Mouse (Mus musculus) layer of hippocampus, postnatal 10 days (tissue): Measurements from ENCODE around the gene Fam227b. TPM values are rescaled to one million over a fixed set of nuclear protein-coding genes. Genes with fewer than 3 reads are reported as not detected.

Source experiments
- DNase-seq, 2 experiments: peaks; one replicate each; pipeline ENCODE4 v3.0.0; 2021; ENCODE audit warnings: low spot score in 2 of 2
- total RNA-seq, 2 experiments: library from RNA; stranded (reverse); gene quantifications; 2 replicates each; pipeline ENCODE4 v1.2.3; 2021

Gene Fam227b
- total RNA-seq, 2 experiments from 2014 or later: 0.20 to 0.30 TPM

GRCm38 (mm10) chr2:126061037-126061773 lies 90.6 kb downstream of the Fam227b start:
- no peak for DNase-seq

GRCm38 (mm10) chr2:126060595-126060994 lies 91.2 kb downstream of the Fam227b start:
- DNase-seq: no peak

- no peak for DNase-seq
Measured at GRCm38 (mm10) chr2:126053657-126054056, 98.1 kb downstream of the Fam227b start.

GRCm38 (mm10) chr2:126052749-126053557 lies 98.9 kb downstream of the Fam227b start:
- no peak for DNase-seq

GRCm38 (mm10) chr2:126045621-126046020 lies 106.2 kb downstream of the Fam227b start:
- DNase-seq: no peak

- no peak for DNase-seq
Measured at GRCm38 (mm10) chr2:126042674-126043073, 109.1 kb downstream of the Fam227b start.

GRCm38 (mm10) chr2:126041237-126041636 lies 110.6 kb downstream of the Fam227b start:
- DNase-seq: no peak

- no peak for DNase-seq
Measured at GRCm38 (mm10) chr2:126040651-126041050, 111.2 kb downstream of the Fam227b start.

GRCm38 (mm10) chr2:126039414-126039891 lies 112.4 kb downstream of the Fam227b start:
- DNase-seq: no peak

GRCm38 (mm10) chr2:126038221-126039000 lies 113.4 kb downstream of the Fam227b start:
- DNase-seq: no peak

GRCm38 (mm10) chr2:126036121-126036520 lies 115.7 kb downstream of the Fam227b start:
- no peak for DNase-seq

GRCm38 (mm10) chr2:126035013-126035770 lies 116.6 kb downstream of the Fam227b start:
- no peak for DNase-seq

GRCm38 (mm10) chr2:126034379-126035005 lies 117.3 kb downstream of the Fam227b start, which contains the start of gene Fgf7:
Fgf7 (plus strand) TSS chr2:126034658.
- peak; percentile 30 to 46 for DNase-seq

- DNase-seq: peak; percentile 22 to 37
Measured at GRCm38 (mm10) chr2:126033114-126033972, 118.5 kb downstream of the Fam227b start.

- no peak for DNase-seq
Measured at GRCm38 (mm10) chr2:126031186-126031900, 120.5 kb downstream of the Fam227b start.

GRCm38 (mm10) chr2:126015763-126016473 lies 135.9 kb downstream of the Fam227b start:
- no peak for DNase-seq

- DNase-seq: no peak
Measured at GRCm38 (mm10) chr2:126014989-126015710, 136.7 kb downstream of the Fam227b start.
